Mouse (Mus musculus) retina, embryonic 14.5 days (tissue): ENCODE results near the gene Dnah6.

Experiments
- DNase-seq: peaks from one replicate; pipeline ENCODE4 v3.0.0-alpha.2; 2015; ENCODE audit warnings: low spot score

The Dnah6 gene

GRCm38 (mm10) chr6:73221189-73221957, at the start of gene Dnah6:
Gene Dnah6 (minus strand): TSS chr6:73221651.
- DNase-seq, result peak; percentile 94

- DNase-seq, result no peak
Measured at GRCm38 (mm10) chr6:73269374-73269773, 47.9 kb upstream of the Dnah6 start.

- no peak for DNase-seq
Measured at GRCm38 (mm10) chr6:73267738-73268311, 46.4 kb upstream of the Dnah6 start.

GRCm38 (mm10) chr6:73264801-73265200, 43.4 kb upstream of the Dnah6 start:
- DNase-seq, result no peak

GRCm38 (mm10) chr6:73260110-73260509, 38.7 kb upstream of the Dnah6 start:
- DNase-seq, result no peak

- no peak for DNase-seq
Measured at GRCm38 (mm10) chr6:73257068-73257467, 35.6 kb upstream of the Dnah6 start.

GRCm38 (mm10) chr6:73254307-73255228, 33.1 kb upstream of the Dnah6 start:
- no peak for DNase-seq

GRCm38 (mm10) chr6:73253584-73253983, 32.1 kb upstream of the Dnah6 start:
- no peak for DNase-seq

- no peak for DNase-seq
Measured at GRCm38 (mm10) chr6:73253006-73253405, 31.6 kb upstream of the Dnah6 start.

- DNase-seq, result no peak
Measured at GRCm38 (mm10) chr6:73252396-73252795, 30.9 kb upstream of the Dnah6 start.

GRCm38 (mm10) chr6:73251336-73251735, 29.9 kb upstream of the Dnah6 start:
- no peak for DNase-seq

GRCm38 (mm10) chr6:73249851-73250250, 28.4 kb upstream of the Dnah6 start:
- DNase-seq, result no peak

GRCm38 (mm10) chr6:73249049-73249422, 27.6 kb upstream of the Dnah6 start:
- no peak for DNase-seq

- peak; percentile 95 for DNase-seq
Measured at GRCm38 (mm10) chr6:73248237-73249048, 27.0 kb upstream of the Dnah6 start, which contains the start of gene Suclg1. Gene Suclg1 (plus strand): TSS chr6:73248382.

GRCm38 (mm10) chr6:73247452-73247851, 26.0 kb upstream of the Dnah6 start:
- DNase-seq, result peak; percentile 60

- no peak for DNase-seq
Measured at GRCm38 (mm10) chr6:73246821-73247220, 25.4 kb upstream of the Dnah6 start.

- DNase-seq, result no peak
Measured at GRCm38 (mm10) chr6:73235650-73236049, 14.2 kb upstream of the Dnah6 start.

GRCm38 (mm10) chr6:73234302-73234900, 12.9 kb upstream of the Dnah6 start:
- DNase-seq, result no peak

- peak; percentile 55 for DNase-seq
Measured at GRCm38 (mm10) chr6:73233202-73233726, 11.8 kb upstream of the Dnah6 start.

- no peak for DNase-seq
Measured at GRCm38 (mm10) chr6:73232152-73232584, 10.7 kb upstream of the Dnah6 start.

GRCm38 (mm10) chr6:73228881-73229280, 7.4 kb upstream of the Dnah6 start:
- DNase-seq, result no peak
